Mouse (Mus musculus): ENCODE data around the gene B2m. TPM values are rescaled to one million over a fixed set of nuclear protein-coding genes. Genes with fewer than 3 reads are reported as not detected.

B2m gene
- polyA plus RNA-seq, 1 experiment from 2014 or later: 385 TPM

GRCm38 (mm10) chr2:122171292-122171691 lies 23.8 kb downstream of the B2m start:
- no peak overlapping the region for H3K4me3 ChIP-seq (ENCODE audit: low read length)
- 84% methylated on average over 6 of the region's 6 CpGs for WGBS
- no peaks in the 10 kb centered on the region for H3K4me1 ChIP-seq (ENCODE audit: control insufficient read depth, insufficient read depth, low read length)
- H3K9me3 ChIP-seq (ENCODE audit: control insufficient read depth, low read length): no peaks in the 10 kb centered on the region
- H3K36me3 ChIP-seq (ENCODE audit: control insufficient read depth, insufficient read depth, low read length): no peaks in the 10 kb centered on the region
- no peak overlapping the region for H3K9ac ChIP-seq (ENCODE audit: low read depth, low read length)
- H3K27me3 ChIP-seq (replicated peaks; ENCODE audit: control insufficient read depth, insufficient read depth, low read length): no peaks in the 10 kb centered on the region
- H3K27ac ChIP-seq (ENCODE audit: low read length): no peak overlapping the region
- ATAC-seq: no peak
- H3K4me2 ChIP-seq (ENCODE audit: low read depth, low read length): no peak overlapping the region

GRCm38 (mm10) chr2:122172188-122172587 lies 24.7 kb downstream of the B2m start:
- no peaks in the 10 kb centered on the region for H3K9me3 ChIP-seq (ENCODE audit: control insufficient read depth, low read length)
- no peaks in the 10 kb centered on the region for H3K36me3 ChIP-seq (ENCODE audit: control insufficient read depth, insufficient read depth, low read length)
- no peaks in the 10 kb centered on the region for H3K4me1 ChIP-seq (ENCODE audit: control insufficient read depth, insufficient read depth, low read length)
- no peak overlapping the region for H3K4me3 ChIP-seq (ENCODE audit: low read length)
- H3K27me3 ChIP-seq (replicated peaks; ENCODE audit: control insufficient read depth, insufficient read depth, low read length): no peaks in the 10 kb centered on the region
- WGBS: 98% methylated on average over 2 of the region's 2 CpGs
- H3K9ac ChIP-seq (ENCODE audit: low read depth, low read length): no peak overlapping the region
- no peak for ATAC-seq
- H3K27ac ChIP-seq (ENCODE audit: low read length): no peak overlapping the region
- H3K4me2 ChIP-seq (ENCODE audit: low read depth, low read length): no peak overlapping the region

GRCm38 (mm10) chr2:122180051-122180822 lies 32.8 kb downstream of the B2m start:
- no peaks in the 10 kb centered on the region for H3K4me1 ChIP-seq (ENCODE audit: control insufficient read depth, insufficient read depth, low read length)
- H3K9me3 ChIP-seq (ENCODE audit: control insufficient read depth, low read length): no peaks in the 10 kb centered on the region
- ATAC-seq: no peak
- H3K9ac ChIP-seq (ENCODE audit: low read depth, low read length): no peak overlapping the region
- H3K36me3 ChIP-seq (ENCODE audit: control insufficient read depth, insufficient read depth, low read length): no peaks in the 10 kb centered on the region
- no peak overlapping the region for H3K4me3 ChIP-seq (ENCODE audit: low read length)
- H3K27ac ChIP-seq (ENCODE audit: low read length): no peak overlapping the region
- no peak overlapping the region for H3K4me2 ChIP-seq (ENCODE audit: low read depth, low read length)
- H3K27me3 ChIP-seq (replicated peaks; ENCODE audit: control insufficient read depth, insufficient read depth, low read length): no peaks in the 10 kb centered on the region
- WGBS: 74% methylated on average over 8 of the region's 8 CpGs

GRCm38 (mm10) chr2:122185086-122185485 lies 37.6 kb downstream of the B2m start:
- WGBS: 87% methylated on average over 4 of the region's 4 CpGs

GRCm38 (mm10) chr2:122186106-122186505 lies 38.6 kb downstream of the B2m start, which contains the start of the genes Patl2 and Terb2:
Gene Patl2 (minus strand): TSS chr2:122186189.
Gene Terb2 (plus strand): TSS chr2:122186272.
- Histone ChIP-seq H3K27me3 (replicated peaks; ENCODE audit: control insufficient read depth, insufficient read depth, low read length) (no peaks in the 10 kb centered on the region), H3K9ac (ENCODE audit: low read depth, low read length) (no peak within 1 kb of the TSS), H3K4me2 (ENCODE audit: low read depth, low read length) (no peak within 1 kb of the TSS), H3K4me1 (ENCODE audit: control insufficient read depth, insufficient read depth, low read length) (no peaks in the 10 kb centered on the region), H3K4me3 (ENCODE audit: low read length) (no peak within 1 kb of the TSS), H3K36me3 (ENCODE audit: control insufficient read depth, insufficient read depth, low read length) (no peaks in the 10 kb centered on the region), H3K27ac (ENCODE audit: low read length) (no peak within 1 kb of the TSS), H3K9me3 (ENCODE audit: control insufficient read depth, low read length) (no peaks in the 10 kb centered on the region)
- 75% methylated on average over 17 of the region's 17 CpGs for WGBS
- ATAC-seq: no peak

More at GRCm38 (mm10) chr2:122185086-122185485, 37.6 kb downstream of the B2m start:
- Histone ChIP-seq H3K4me1 (ENCODE audit: control insufficient read depth, insufficient read depth, low read length) (no peaks in the 10 kb centered on the region), H3K27ac (ENCODE audit: low read length) (no peak overlapping the region), H3K4me2 (ENCODE audit: low read depth, low read length) (no peak overlapping the region), H3K9ac (ENCODE audit: low read depth, low read length) (no peak overlapping the region), H3K4me3 (ENCODE audit: low read length) (no peak overlapping the region), H3K9me3 (ENCODE audit: control insufficient read depth, low read length) (no peaks in the 10 kb centered on the region), H3K36me3 (ENCODE audit: control insufficient read depth, insufficient read depth, low read length) (no peaks in the 10 kb centered on the region), H3K27me3 (replicated peaks; ENCODE audit: control insufficient read depth, insufficient read depth, low read length) (no peaks in the 10 kb centered on the region)
- ATAC-seq: no peak

GRCm38 (mm10) chr2:122186751-122187150 lies 39.3 kb downstream of the B2m start:
- ATAC-seq: peak; percentile 74
- no peaks in the 10 kb centered on the region for H3K27me3 ChIP-seq (replicated peaks; ENCODE audit: control insufficient read depth, insufficient read depth, low read length)
- 81% methylated on average over 3 of the region's 3 CpGs for WGBS
- H3K4me3 ChIP-seq (ENCODE audit: low read length): no peak overlapping the region
- no peak overlapping the region for H3K9ac ChIP-seq (ENCODE audit: low read depth, low read length)
- no peak overlapping the region for H3K27ac ChIP-seq (ENCODE audit: low read length)
- H3K4me2 ChIP-seq (ENCODE audit: low read depth, low read length): no peak overlapping the region
- no peaks in the 10 kb centered on the region for H3K4me1 ChIP-seq (ENCODE audit: control insufficient read depth, insufficient read depth, low read length)
- H3K9me3 ChIP-seq (ENCODE audit: control insufficient read depth, low read length): no peaks in the 10 kb centered on the region
- H3K36me3 ChIP-seq (ENCODE audit: control insufficient read depth, insufficient read depth, low read length): no peaks in the 10 kb centered on the region

GRCm38 (mm10) chr2:122191849-122192248 lies 44.4 kb downstream of the B2m start:
- Histone ChIP-seq H3K27ac (ENCODE audit: low read length) (no peak overlapping the region), H3K4me3 (ENCODE audit: low read length) (no peak overlapping the region), H3K4me1 (ENCODE audit: control insufficient read depth, insufficient read depth, low read length) (no peaks in the 10 kb centered on the region), H3K36me3 (ENCODE audit: control insufficient read depth, insufficient read depth, low read length) (no peaks in the 10 kb centered on the region), H3K27me3 (replicated peaks; ENCODE audit: control insufficient read depth, insufficient read depth, low read length) (no peaks in the 10 kb centered on the region), H3K9me3 (ENCODE audit: control insufficient read depth, low read length) (no peaks in the 10 kb centered on the region), H3K9ac (ENCODE audit: low read depth, low read length) (no peak overlapping the region), H3K4me2 (ENCODE audit: low read depth, low read length) (no peak overlapping the region)
- WGBS: 73% methylated on average over 3 of the region's 3 CpGs
- no peak for ATAC-seq

GRCm38 (mm10) chr2:122194509-122194929 lies 47.0 kb downstream of the B2m start:
- Histone ChIP-seq H3K4me1 (ENCODE audit: control insufficient read depth, insufficient read depth, low read length) (no peaks in the 10 kb centered on the region), H3K9me3 (ENCODE audit: control insufficient read depth, low read length) (no peaks in the 10 kb centered on the region), H3K4me3 (ENCODE audit: low read length) (no peak overlapping the region), H3K27ac (ENCODE audit: low read length) (no peak overlapping the region), H3K36me3 (ENCODE audit: control insufficient read depth, insufficient read depth, low read length) (no peaks in the 10 kb centered on the region), H3K27me3 (replicated peaks; ENCODE audit: control insufficient read depth, insufficient read depth, low read length) (no peaks in the 10 kb centered on the region), H3K9ac (ENCODE audit: low read depth, low read length) (no peak overlapping the region), H3K4me2 (ENCODE audit: low read depth, low read length) (no peak overlapping the region)
- peak; percentile 79 for ATAC-seq
- WGBS: 60% methylated on average over 1 of the region's 1 CpGs

- no peak for ATAC-seq
- no peaks in the 10 kb centered on the region for H3K27me3 ChIP-seq (replicated peaks; ENCODE audit: control insufficient read depth, insufficient read depth, low read length)
- H3K27ac ChIP-seq (ENCODE audit: low read length): no peak overlapping the region
Observed at GRCm38 (mm10) chr2:122201501-122201900, 54.0 kb downstream of the B2m start.

More at GRCm38 (mm10) chr2:122201501-122201900, 54.0 kb downstream of the B2m start:
- Histone ChIP-seq H3K9ac (ENCODE audit: low read depth, low read length) (no peak overlapping the region), H3K4me3 (ENCODE audit: low read length) (no peak overlapping the region), H3K4me1 (ENCODE audit: control insufficient read depth, insufficient read depth, low read length) (no peaks in the 10 kb centered on the region), H3K9me3 (ENCODE audit: control insufficient read depth, low read length) (no peaks in the 10 kb centered on the region), H3K4me2 (ENCODE audit: low read depth, low read length) (no peak overlapping the region), H3K36me3 (ENCODE audit: control insufficient read depth, insufficient read depth, low read length) (no peaks in the 10 kb centered on the region)
- 77% methylated on average over 1 of the region's 1 CpGs for WGBS
